Comparison of ENCODE assay signal across 26 mouse cellular contexts in genomic region chr8:99544102-99544501, GRCm38 (mm10).
A peak's percentile ranks its signal among the peaks of the same experiment; 100 is the strongest.
DNase-seq lines count a peak whose midpoint lies in the region; ATAC-seq and TF ChIP-seq lines count a peak whose summit lies in the region.
"Had no signal": no experiment of that assay in that cellular context is flagged by ENCODE, and none has a peak within 500 bp of the region (broad histone marks: within the 10 kb centered on the region; RNA-seq: fewer than 3 reads in every experiment).

No protein-coding gene starts in this region.

- peaks cover 2% of the 10 kb centered on the region for H3K4me1 ChIP-seq in ES-Bruce4 (ENCODE audit: control insufficient read depth, insufficient read depth, low read length)
- no peaks in the 10 kb centered on the region for H3K4me1 ChIP-seq in heart, embryonic 11.5 days (ENCODE audit: control insufficient read depth, insufficient read depth, low read length)

- H3K9me3 ChIP-seq in ES-Bruce4 (replicated peaks; ENCODE audit: control insufficient read depth, insufficient read depth, low read length, poor library complexity, severe bottlenecking) = no peaks in the 10 kb centered on the region
- H3K9me3 ChIP-seq in heart, embryonic 11.5 days (replicated peaks; ENCODE audit: control insufficient read depth, low read length) = no peaks in the 10 kb centered on the region

- H3K4me2 ChIP-seq in heart, embryonic 11.5 days = no peak overlapping the region

- WGBS in heart, embryonic 11.5 days (ENCODE audit: insufficient replicate concordance) = 80% methylated on average over 1 of the region's 1 CpGs

- H3K27me3 ChIP-seq in ES-Bruce4 (ENCODE audit: control insufficient read depth, insufficient read depth, low read length, poor library complexity, severe bottlenecking) = no peaks in the 10 kb centered on the region
- H3K27me3 ChIP-seq in heart, embryonic 11.5 days (ENCODE audit: control insufficient read depth, insufficient read depth, low read length) = no peaks in the 10 kb centered on the region
- H3K27me3 ChIP-seq: CH12.LX, Patski had no signal

- DNase-seq in ES-CJ7 (ENCODE audit: low read depth, low spot score) = peak; percentile 67
- peak; percentile 85 for DNase-seq in R1 (ENCODE audit: low read depth, low spot score)
- peak; percentile 46 for DNase-seq in ZHBTc4 (ENCODE audit: low read depth, low spot score)
- no peak for DNase-seq in urinary bladder, adult 18-20 months (ENCODE audit: low spot score in 2 of 2)
- no peak for DNase-seq in layer of hippocampus, adult 2 months (ENCODE audit: low spot score in 2 of 2)
- DNase-seq in adrenal gland, postnatal 36 days = no peak
- DNase-seq: adrenal gland, adult 2 months; adrenal gland, adult 8-10 months; adrenal gland, postnatal 10 days; adrenal gland, postnatal 14 days; adrenal gland, postnatal 25 days; B cell, adult 2 months; cerebellum, adult 11 months; cerebellum, adult 11-12 months; cerebellum, adult 18-20 months; cerebellum, adult 2 months; cerebellum, adult 8-10 months; cerebellum, adult 9-10 months; cerebellum, adult 9-11 months had no signal

- no peak for TF ChIP-seq CTCF in ES-Bruce4 (IDR thresholded peaks at IDR 0.05; ENCODE audit: low read depth, low read length)
- TF ChIP-seq CTCF in layer of hippocampus, adult 2 months (conservative IDR thresholded peaks at IDR 0.05) = no peak

- H3K36me3 ChIP-seq in ES-Bruce4 (ENCODE audit: control insufficient read depth, insufficient read depth, low read length, poor library complexity, severe bottlenecking) = no peaks in the 10 kb centered on the region
- H3K36me3 ChIP-seq in heart, embryonic 11.5 days (ENCODE audit: control insufficient read depth, insufficient read depth, low read length) = no peaks in the 10 kb centered on the region
- H3K36me3 ChIP-seq: G1E had no signal

- no peak overlapping the region for H3K4me3 ChIP-seq in ES-Bruce4 (ENCODE audit: low read depth, low read length)
- no peak overlapping the region for H3K4me3 ChIP-seq in heart, embryonic 11.5 days (ENCODE audit: low read depth, low read length)
- H3K4me3 ChIP-seq in layer of hippocampus, adult 2 months = no peak overlapping the region

- no peak for ATAC-seq in heart, embryonic 11.5 days (replicated peaks; ENCODE audit: insufficient number of reproducible peaks, low FRiP score, low TSS enrichment)
- ATAC-seq: activated CD4-positive, CD25-positive, alpha-beta regulatory T cell, adult 4 months; CD4-positive, CD25-positive, alpha-beta regulatory T cell, adult 4 months; Patski had no signal

- TF ChIP-seq POLR2A in ES-Bruce4 (IDR thresholded peaks at IDR 0.05; ENCODE audit: insufficient read depth, low read length) = no peak

- peak overlapping the region; percentile 82 for H3K27ac ChIP-seq in ES-Bruce4 (ENCODE audit: insufficient read depth, low read length)
- H3K27ac ChIP-seq in heart, embryonic 11.5 days (ENCODE audit: low read depth, low read length) = no peak overlapping the region
- no peak overlapping the region for H3K27ac ChIP-seq in layer of hippocampus, adult 2 months

- no peak overlapping the region for H3K9ac ChIP-seq in ES-Bruce4 (ENCODE audit: low read depth, poor library complexity, severe bottlenecking)
- H3K9ac ChIP-seq in heart, embryonic 11.5 days (ENCODE audit: low read depth, low read length) = no peak overlapping the region

- TF ChIP-seq EP300 in ES-Bruce4 (IDR thresholded peaks at IDR 0.05; ENCODE audit: insufficient read depth, low read depth, low read length) = no peak

Comparison
In these comparisons a context has a peak if more than half of its experiments do, and no peak if none do; other contexts are left out.
1. DNase-seq: peak in ES-CJ7 (single experiment), R1 (single experiment) and ZHBTc4 (single experiment); none in urinary bladder, adult 18-20 months (0 of 2), layer of hippocampus, adult 2 months (0 of 2) and adrenal gland, postnatal 36 days (0 of 2).